Mouse (Mus musculus) neural tube, embryonic 12.5 days (tissue): ENCODE data around the gene Mrpl53. TPM values are rescaled to one million over a fixed set of nuclear protein-coding genes. Genes with fewer than 3 reads are reported as not detected.
A peak's percentile ranks its signal among the peaks of the same experiment; 100 is the strongest.

Experiments
- ATAC-seq: fragments of 200-750 bp; cut with Nextera tagmentation; 2 replicates; pipeline ENCODE4 v1.8.0; 2017; ENCODE audit warnings: low read depth, mild to moderate bottlenecking, moderate TSS enrichment, moderate library complexity; ENCODE audit not compliant: low FRiP score
- H3K27ac ChIP-seq: fragments of 300-500 bp; sonication (generic); 2 replicates; pipeline ENCODE4 v1.5.1; 2016
- H3K27me3 ChIP-seq: fragments of 300-500 bp; sonication (generic); replicated peaks from 2 replicates; pipeline ENCODE4 v1.6.1; 2016; ENCODE audit warnings: mild to moderate bottlenecking
- H3K36me3 ChIP-seq: fragments of 300-500 bp; sonication (generic); 2 replicates; pipeline ENCODE4 v1.6.1; 2016; ENCODE audit warnings: mild to moderate bottlenecking
- H3K4me1 ChIP-seq: fragments of 300-500 bp; sonication (generic); 2 replicates; pipeline ENCODE4 v1.6.1; 2016
- H3K4me2 ChIP-seq: fragments of 300-500 bp; sonication (generic); replicated peaks from 2 replicates; pipeline ENCODE4 v1.6.1; 2016; ENCODE audit warnings: mild to moderate bottlenecking
- H3K4me3 ChIP-seq: fragments of 300-500 bp; sonication (generic); 2 replicates; pipeline ENCODE4 v1.5.1; 2016
- H3K9ac ChIP-seq: fragments of 300-500 bp; sonication (generic); 2 replicates; pipeline ENCODE4 v1.6.1; 2016; ENCODE audit warnings: mild to moderate bottlenecking
- H3K9me3 ChIP-seq: fragments of 300-500 bp; sonication (generic); 2 replicates; pipeline ENCODE4 v1.6.1; 2016; ENCODE audit warnings: mild to moderate bottlenecking
- WGBS: fragments of 180-500 bp; shearing (Covaris S2); methylation state at CpG from one replicate; pipeline ENCODE4 v1.1.7; 2016; 5-methylcytosine and 5-hydroxymethylcytosine counted together
- polyA plus RNA-seq: library from polyadenylated mRNA; unstranded; fragments of >200 nt; fragmentation: Nextera tagmentation; extraction: Ambion mirVana; gene quantifications from 2 replicates; pipeline ENCODE4 v1.2.1, GENCODE M21; 2016

Gene Mrpl53
- polyA plus RNA-seq, 1 experiment from 2014 or later = 124 TPM

DNA sequence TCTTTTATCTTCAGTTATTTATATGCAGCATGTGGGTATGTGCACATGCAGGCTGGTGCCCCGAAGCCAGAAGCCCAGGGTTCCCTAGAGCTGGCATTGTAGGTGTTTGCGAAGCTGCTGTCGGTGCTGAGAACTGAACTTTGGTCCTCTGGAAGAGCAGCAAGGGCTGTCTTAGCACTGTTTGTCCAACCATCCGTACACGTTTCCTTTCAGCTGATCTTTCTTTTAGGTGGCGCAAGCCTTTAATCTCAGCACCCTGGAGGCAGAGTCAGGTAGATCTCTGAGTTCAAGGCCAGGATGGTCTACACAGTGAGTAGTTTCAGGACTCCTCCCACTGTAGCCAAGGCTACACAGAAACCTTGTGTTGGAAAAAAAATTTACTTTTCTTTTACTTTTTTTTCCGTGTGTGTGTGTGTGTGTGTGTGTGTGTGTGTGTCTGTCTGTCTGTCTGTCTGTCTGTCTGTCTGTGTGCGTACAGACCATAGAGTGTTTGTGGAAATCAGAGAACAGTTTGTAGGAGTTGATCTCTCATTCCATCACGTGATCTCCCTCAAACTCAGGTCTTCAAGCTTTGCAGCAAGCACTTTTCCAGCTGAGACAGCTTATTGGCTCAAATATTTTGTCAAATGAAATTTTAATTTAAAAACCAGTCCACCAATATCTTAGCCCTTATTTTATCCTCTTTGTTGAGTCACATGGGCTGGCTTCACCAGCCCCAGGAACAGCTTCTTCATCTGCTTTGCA lies 23.5 kb downstream of the Mrpl53 start:
- H3K9me3 ChIP-seq = no peaks in the 10 kb centered on the region
- H3K9ac ChIP-seq = no peak overlapping the region
- ATAC-seq = no peak
- no peak overlapping the region for H3K4me2 ChIP-seq
- H3K27me3 ChIP-seq = peaks cover 10% of the 10 kb centered on the region; the same call in 1 of the 2 replicates
- H3K4me3 ChIP-seq = no peak overlapping the region
- no peaks in the 10 kb centered on the region for H3K36me3 ChIP-seq
- 86% methylated on average over 9 of the region's 9 CpGs for WGBS
- no peak overlapping the region for H3K27ac ChIP-seq
- peaks cover 21% of the 10 kb centered on the region for H3K4me1 ChIP-seq

GRCm38 (mm10) chr6:83134226-83134625 lies 25.4 kb downstream of the Mrpl53 start:
- H3K4me2 ChIP-seq = no peak overlapping the region
- H3K9ac ChIP-seq = no peak overlapping the region
- no peaks in the 10 kb centered on the region for H3K9me3 ChIP-seq
- no peaks in the 10 kb centered on the region for H3K36me3 ChIP-seq
- H3K4me3 ChIP-seq = no peak overlapping the region
- H3K4me1 ChIP-seq = peaks cover 36% of the 10 kb centered on the region
- peaks cover 10% of the 10 kb centered on the region; the same call in 1 of the 2 replicates for H3K27me3 ChIP-seq
- no peak for ATAC-seq
- no peak overlapping the region for H3K27ac ChIP-seq
- 79% methylated on average over 3 of the region's 3 CpGs for WGBS

GRCm38 (mm10) chr6:83134951-83135513 lies 26.2 kb downstream of the Mrpl53 start, which contains the start of gene Rtkn:
Rtkn (plus strand) TSS chr6:83135463.
- 65% methylated on average over 7 of the region's 7 CpGs for WGBS
- no peak within 1 kb of the TSS for H3K27ac ChIP-seq
- H3K4me2 ChIP-seq = peak within 1 kb of the TSS; percentile 69
- H3K4me1 ChIP-seq = peaks cover 36% of the 10 kb centered on the region
- peak within 1 kb of the TSS; percentile 83 for H3K9ac ChIP-seq
- H3K9me3 ChIP-seq = no peaks in the 10 kb centered on the region
- ATAC-seq = no peak
- no peaks in the 10 kb centered on the region for H3K36me3 ChIP-seq
- H3K27me3 ChIP-seq = peaks cover 10% of the 10 kb centered on the region; the same call in 1 of the 2 replicates
- peak within 1 kb of the TSS; percentile 45 for H3K4me3 ChIP-seq

- Histone ChIP-seq H3K9me3 (no peaks in the 10 kb centered on the region), H3K36me3 (no peaks in the 10 kb centered on the region), H3K27ac (no peak overlapping the region), H3K27me3 (peaks cover 10% of the 10 kb centered on the region; the same call in 1 of the 2 replicates), H3K9ac (peak overlapping the region; percentile 83), H3K4me1 (peaks cover 36% of the 10 kb centered on the region), H3K4me3 (peak overlapping the region; percentile 45), H3K4me2 (peak overlapping the region; percentile 69)
- 6% methylated on average over 37 of the region's 37 CpGs for WGBS
- ATAC-seq = no peak
Measured at GRCm38 (mm10) chr6:83135571-83136161, 26.8 kb downstream of the Mrpl53 start.

DNA sequence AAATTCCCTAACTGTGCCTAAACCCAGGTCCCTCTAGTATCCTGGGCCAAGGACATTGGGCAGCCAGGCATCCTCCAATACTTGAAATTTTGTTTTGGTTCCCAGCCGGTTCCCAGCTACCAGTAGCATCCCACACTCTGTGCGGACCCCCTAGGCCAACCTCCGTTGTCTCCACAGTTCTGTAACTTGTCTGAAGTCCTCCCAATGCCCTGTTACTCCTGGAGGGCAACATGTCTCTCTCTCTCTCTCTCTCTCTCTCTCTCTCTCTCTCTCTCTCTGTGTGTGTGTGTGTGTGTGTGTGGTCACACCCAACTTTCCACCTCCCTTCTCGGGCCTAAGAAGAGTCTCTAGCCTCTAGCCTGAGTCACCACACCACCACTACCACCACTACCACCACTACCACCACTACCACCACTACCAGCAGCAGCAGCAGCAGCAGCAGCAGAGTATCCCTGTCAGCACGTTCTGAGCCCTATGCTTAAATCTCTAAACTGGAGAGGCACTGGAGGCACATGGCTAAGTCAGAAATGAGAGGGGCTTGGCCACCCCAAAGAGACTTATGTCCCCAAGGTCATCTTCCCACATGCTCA lies 27.5 kb downstream of the Mrpl53 start:
- Histone ChIP-seq H3K36me3 (no peaks in the 10 kb centered on the region), H3K4me3 (peak overlapping the region; percentile 45), H3K4me2 (peak overlapping the region; percentile 69), H3K9ac (peak overlapping the region; percentile 83; the same call in 1 of the 2 replicates), H3K27ac (peak overlapping the region; percentile 92), H3K4me1 (peaks cover 40% of the 10 kb centered on the region), H3K9me3 (no peaks in the 10 kb centered on the region), H3K27me3 (peaks cover 10% of the 10 kb centered on the region; the same call in 1 of the 2 replicates)
- WGBS = 15% methylated on average over 5 of the region's 5 CpGs
- no peak for ATAC-seq

- peaks cover 10% of the 10 kb centered on the region; the same call in 1 of the 2 replicates for H3K27me3 ChIP-seq
- H3K4me3 ChIP-seq = peak overlapping the region; percentile 45
- no peaks in the 10 kb centered on the region for H3K36me3 ChIP-seq
- peaks cover 47% of the 10 kb centered on the region for H3K4me1 ChIP-seq
- peak overlapping the region; percentile 92 for H3K27ac ChIP-seq
- no peaks in the 10 kb centered on the region for H3K9me3 ChIP-seq
- H3K9ac ChIP-seq = peak overlapping the region; percentile 83
- peak; percentile 85 for ATAC-seq
- peak overlapping the region; percentile 69 for H3K4me2 ChIP-seq
- WGBS = under 1% methylated on average over 26 of the region's 26 CpGs
Measured at GRCm38 (mm10) chr6:83136881-83137575, 28.2 kb downstream of the Mrpl53 start.

- peak overlapping the region; percentile 45 for H3K4me3 ChIP-seq
- H3K27ac ChIP-seq = peak overlapping the region; percentile 92
- H3K9me3 ChIP-seq = no peaks in the 10 kb centered on the region
- peaks cover 10% of the 10 kb centered on the region; the same call in 1 of the 2 replicates for H3K27me3 ChIP-seq
- H3K36me3 ChIP-seq = no peaks in the 10 kb centered on the region
- WGBS = under 1% methylated on average over 12 of the region's 12 CpGs
- H3K4me2 ChIP-seq = peak overlapping the region; percentile 69
- H3K9ac ChIP-seq = peak overlapping the region; percentile 83
- peak; percentile 67 for ATAC-seq
- peaks cover 52% of the 10 kb centered on the region for H3K4me1 ChIP-seq
Measured at GRCm38 (mm10) chr6:83137576-83137950, 28.7 kb downstream of the Mrpl53 start.

DNA sequence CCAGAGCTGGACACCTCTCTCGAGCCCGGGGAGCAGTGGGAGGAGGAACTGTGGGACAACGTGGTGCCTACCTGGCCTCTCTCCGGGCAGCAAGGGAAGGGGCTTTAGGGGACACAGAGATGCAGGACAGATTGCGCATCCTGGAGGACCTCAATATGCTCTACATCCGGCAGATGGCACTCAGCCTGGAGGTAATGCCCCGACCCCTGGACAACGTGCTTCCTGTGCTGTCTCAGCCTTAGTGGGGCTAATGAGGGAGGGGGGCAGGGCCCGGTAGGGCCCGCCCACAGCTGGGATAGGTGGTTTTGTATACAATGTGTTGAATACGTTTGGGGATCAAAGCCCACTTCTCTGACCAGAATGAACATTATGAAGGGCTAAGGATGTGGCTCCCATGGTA lies 29.2 kb downstream of the Mrpl53 start:
- Histone ChIP-seq H3K36me3 (no peaks in the 10 kb centered on the region), H3K9ac (peak overlapping the region; percentile 83), H3K27ac (peak overlapping the region; percentile 92), H3K4me2 (peak overlapping the region; percentile 69), H3K4me1 (peaks cover 57% of the 10 kb centered on the region), H3K27me3 (peaks cover 10% of the 10 kb centered on the region; the same call in 1 of the 2 replicates), H3K9me3 (no peaks in the 10 kb centered on the region), H3K4me3 (peak overlapping the region; percentile 45)
- peak; percentile 25 for ATAC-seq
- WGBS = under 1% methylated on average over 11 of the region's 11 CpGs

DNA sequence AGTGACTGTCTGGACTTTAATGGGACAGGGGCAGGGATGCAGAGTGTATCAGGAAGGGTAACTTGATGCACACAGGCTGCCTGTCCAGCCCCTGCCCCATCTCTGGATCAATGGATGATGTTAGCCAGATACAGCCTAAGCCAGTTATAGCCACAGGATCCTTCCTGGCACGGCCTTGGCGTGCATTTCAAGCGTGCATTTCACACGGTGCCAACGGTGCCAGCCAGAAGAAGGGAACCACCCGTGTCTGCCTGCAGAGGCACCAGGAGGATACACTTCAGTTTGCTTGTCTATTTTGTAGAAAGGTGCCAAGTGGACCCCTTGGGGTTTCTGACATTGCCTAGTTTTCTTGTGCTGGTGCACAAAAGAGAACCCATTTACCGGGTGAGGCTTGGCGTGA lies 31.2 kb downstream of the Mrpl53 start:
- peaks cover 58% of the 10 kb centered on the region for H3K4me1 ChIP-seq
- no peak overlapping the region for H3K4me2 ChIP-seq
- no peaks in the 10 kb centered on the region for H3K36me3 ChIP-seq
- H3K27ac ChIP-seq = no peak overlapping the region
- H3K9me3 ChIP-seq = no peaks in the 10 kb centered on the region
- 94% methylated on average over 8 of the region's 8 CpGs for WGBS
- no peak overlapping the region for H3K9ac ChIP-seq
- no peak overlapping the region for H3K4me3 ChIP-seq
- H3K27me3 ChIP-seq = peaks cover 10% of the 10 kb centered on the region; the same call in 1 of the 2 replicates
- ATAC-seq = no peak

GRCm38 (mm10) chr6:83141636-83142035 lies 32.8 kb downstream of the Mrpl53 start:
- Histone ChIP-seq H3K4me2 (peak overlapping the region; percentile 73), H3K9ac (peak overlapping the region; percentile 55; the same call in 1 of the 2 replicates), H3K27ac (no peak overlapping the region), H3K27me3 (no peaks in the 10 kb centered on the region), H3K36me3 (no peaks in the 10 kb centered on the region; the same call in 1 of the 2 replicates), H3K4me1 (peaks cover 44% of the 10 kb centered on the region), H3K4me3 (no peak overlapping the region), H3K9me3 (no peaks in the 10 kb centered on the region)
- WGBS = 37% methylated on average over 4 of the region's 4 CpGs
- ATAC-seq = no peak

DNA sequence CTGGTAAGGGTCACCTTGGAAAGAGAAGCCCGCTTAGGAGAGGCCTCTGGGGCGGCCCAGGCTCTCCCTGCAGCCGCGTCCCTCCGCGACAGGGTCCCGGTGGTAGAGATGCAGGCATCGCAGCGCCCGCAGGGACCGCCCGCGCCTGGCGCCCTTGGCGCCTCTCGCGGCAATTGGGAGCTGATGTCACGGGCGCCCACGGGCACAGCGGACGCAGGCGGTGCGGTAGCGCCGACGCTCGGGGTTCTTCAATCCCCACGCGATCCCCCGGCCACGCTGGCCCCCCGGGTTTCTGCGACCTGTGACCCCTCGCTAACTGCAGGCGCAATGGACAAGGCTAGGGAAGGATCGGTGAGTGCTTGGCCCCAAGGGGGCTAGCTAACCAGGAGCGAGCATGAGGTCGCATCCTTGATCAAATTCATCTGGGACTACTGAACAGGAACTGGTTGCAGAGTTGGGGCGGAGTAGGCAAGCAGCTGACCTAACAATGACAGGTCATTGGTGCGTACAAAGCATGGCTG lies 33.4 kb downstream of the Mrpl53 start:
- Histone ChIP-seq H3K27ac (no peak overlapping the region), H3K4me3 (peak overlapping the region; percentile 29), H3K4me1 (peaks cover 37% of the 10 kb centered on the region), H3K4me2 (peak overlapping the region; percentile 73), H3K36me3 (peaks cover 6% of the 10 kb centered on the region), H3K9ac (peak overlapping the region; percentile 55), H3K27me3 (no peaks in the 10 kb centered on the region), H3K9me3 (no peaks in the 10 kb centered on the region)
- WGBS = 3% methylated on average over 41 of the region's 41 CpGs
- no peak for ATAC-seq
